Mouse (Mus musculus): ENCODE results near the gene Apol7b.

GRCm38 (mm10) chr15:77381481-77381880 is 65.8 kb downstream of the Apol7b start:
- TF ChIP-seq CTCF (IDR thresholded peaks at IDR 0.05 in 2 of 3, conservative IDR thresholded peaks at IDR 0.05 in 1 of 3; ENCODE audit: control insufficient read depth in 1 of 3, insufficient read depth in 1 of 3, low read depth in 2 of 3, low read length in 3 of 3, poor library complexity in 1 of 3, severe bottlenecking in 1 of 3) (no peak), CHD2 (IDR thresholded peaks at IDR 0.05; ENCODE audit: low read length) (no peak), EP300 (IDR thresholded peaks at IDR 0.05; ENCODE audit: low read depth in 1 of 2, low read length in 2 of 2) (no peak), ELF1 (IDR thresholded peaks at IDR 0.05; ENCODE audit: low read depth, low read length) (no peak), BHLHE40 (IDR thresholded peaks at IDR 0.05; ENCODE audit: borderline replicate concordance, low read depth, low read length) (no peak), MAFK (IDR thresholded peaks at IDR 0.05; ENCODE audit: borderline replicate concordance, low read depth, low read length) (no peak), SMC3 (IDR thresholded peaks at IDR 0.05; ENCODE audit: low read depth, low read length) (no peak), MXI1 (IDR thresholded peaks at IDR 0.05; ENCODE audit: low read depth, low read length) (no peak)

Data from MEL (cell line).